Mouse (Mus musculus): ENCODE data around the gene Mfrp. TPM values are rescaled to one million over a fixed set of nuclear protein-coding genes. Genes with fewer than 3 reads are reported as not detected.

Gene Mfrp
- total and polyA plus RNA-seq, 2 experiments from 2014 or later = 0.05 to 2.8 TPM

GRCm38 (mm10) chr9:44084659-44085229, 16.8 kb upstream of the Mfrp start:
- DNase-seq (ENCODE audit: low spot score) (peak; percentile 71), ATAC-seq (ENCODE audit: low FRiP score) (peak; percentile 35; the same call in 1 of the 2 replicates)
- Histone ChIP-seq H3K4me3 (ENCODE audit: low read depth, low read length) (peak overlapping the region; percentile 57), H3K27ac (ENCODE audit: low read depth, low read length) (no peak overlapping the region), H3K36me3 (ENCODE audit: insufficient read depth, low read length) (no peaks in the 10 kb centered on the region), H3K9ac (replicated peaks; ENCODE audit: low read length, poor library complexity, severe bottlenecking) (peak overlapping the region; percentile 56), H3K9me3 (ENCODE audit: low read length) (no peaks in the 10 kb centered on the region), H3K4me2 (ENCODE audit: low read depth, low read length, poor library complexity, severe bottlenecking) (peak overlapping the region; percentile 100), H3K4me1 (ENCODE audit: insufficient read depth, low read length) (peaks cover 19% of the 10 kb centered on the region; the same call in 1 of the 2 replicates), H3K27me3 (ENCODE audit: insufficient read depth, low read length) (peaks cover 16% of the 10 kb centered on the region)
- TF ChIP-seq CTCF (IDR thresholded peaks at IDR 0.05) = no peak
- WGBS = 1% methylated on average over 47 of the region's 62 CpGs

GRCm38 (mm10) chr9:44085276-44085675, 16.3 kb upstream of the Mfrp start:
- no peaks in the 10 kb centered on the region for H3K9me3 ChIP-seq (ENCODE audit: low read length)
- peaks cover 16% of the 10 kb centered on the region for H3K27me3 ChIP-seq (ENCODE audit: insufficient read depth, low read length)
- peak overlapping the region; percentile 57 for H3K4me3 ChIP-seq (ENCODE audit: low read depth, low read length)
- 3% methylated on average over 10 of the region's 10 CpGs for WGBS
- H3K4me1 ChIP-seq (ENCODE audit: insufficient read depth, low read length) = peaks cover 19% of the 10 kb centered on the region; the same call in 1 of the 2 replicates
- no peak for TF ChIP-seq CTCF (IDR thresholded peaks at IDR 0.05)
- peak overlapping the region; percentile 100 for H3K4me2 ChIP-seq (ENCODE audit: low read depth, low read length, poor library complexity, severe bottlenecking)
- ATAC-seq (ENCODE audit: low FRiP score) = no peak; the same call in 1 of the 2 replicates
- H3K27ac ChIP-seq (ENCODE audit: low read depth, low read length) = no peak overlapping the region
- no peak for DNase-seq (ENCODE audit: low spot score)
- H3K36me3 ChIP-seq (ENCODE audit: insufficient read depth, low read length) = no peaks in the 10 kb centered on the region
- H3K9ac ChIP-seq (replicated peaks; ENCODE audit: low read length, poor library complexity, severe bottlenecking) = peak overlapping the region; percentile 56

- DNase-seq (ENCODE audit: low spot score) (no peak), ATAC-seq (ENCODE audit: low FRiP score) (no peak)
- H3K4me1 ChIP-seq (ENCODE audit: insufficient read depth, low read length) = peaks cover 19% of the 10 kb centered on the region; the same call in 1 of the 2 replicates
- H3K27me3 ChIP-seq (ENCODE audit: insufficient read depth, low read length) = peaks cover 16% of the 10 kb centered on the region
- no peaks in the 10 kb centered on the region for H3K9me3 ChIP-seq (ENCODE audit: low read length)
- peak overlapping the region; percentile 57; the same call in 1 of the 2 replicates for H3K4me3 ChIP-seq (ENCODE audit: low read depth, low read length)
- peak overlapping the region; percentile 100 for H3K4me2 ChIP-seq (ENCODE audit: low read depth, low read length, poor library complexity, severe bottlenecking)
- H3K9ac ChIP-seq (replicated peaks; ENCODE audit: low read length, poor library complexity, severe bottlenecking) = no peak overlapping the region
- 70% methylated on average over 15 of the region's 15 CpGs for WGBS
- H3K27ac ChIP-seq (ENCODE audit: low read depth, low read length) = no peak overlapping the region
- H3K36me3 ChIP-seq (ENCODE audit: insufficient read depth, low read length) = no peaks in the 10 kb centered on the region
- TF ChIP-seq CTCF (IDR thresholded peaks at IDR 0.05) = no peak
Observed at GRCm38 (mm10) chr9:44085741-44086665, 15.5 kb upstream of the Mfrp start.

GRCm38 (mm10) chr9:44086960-44087359, 14.6 kb upstream of the Mfrp start:
- 52% methylated on average over 10 of the region's 10 CpGs for WGBS

GRCm38 (mm10) chr9:44087761-44088455, 13.6 kb upstream of the Mfrp start:
- Histone ChIP-seq H3K27ac (ENCODE audit: low read depth, low read length) (no peak overlapping the region), H3K36me3 (ENCODE audit: insufficient read depth, low read length) (no peaks in the 10 kb centered on the region), H3K9me3 (ENCODE audit: low read length) (no peaks in the 10 kb centered on the region), H3K27me3 (ENCODE audit: insufficient read depth, low read length) (peaks cover 16% of the 10 kb centered on the region), H3K9ac (replicated peaks; ENCODE audit: low read length, poor library complexity, severe bottlenecking) (no peak overlapping the region), H3K4me3 (ENCODE audit: low read depth, low read length) (no peak overlapping the region), H3K4me2 (ENCODE audit: low read depth, low read length, poor library complexity, severe bottlenecking) (no peak overlapping the region), H3K4me1 (ENCODE audit: insufficient read depth, low read length) (peaks cover 19% of the 10 kb centered on the region; the same call in 1 of the 2 replicates)
- TF ChIP-seq CTCF (IDR thresholded peaks at IDR 0.05) = no peak
- WGBS = 20% methylated on average over 15 of the region's 15 CpGs
- DNase-seq (ENCODE audit: low spot score) (no peak), ATAC-seq (ENCODE audit: low FRiP score) (no peak)

More at GRCm38 (mm10) chr9:44086960-44087359, 14.6 kb upstream of the Mfrp start:
- no peak for TF ChIP-seq CTCF (IDR thresholded peaks at IDR 0.05)
- Histone ChIP-seq H3K27me3 (ENCODE audit: insufficient read depth, low read length) (peaks cover 16% of the 10 kb centered on the region), H3K9ac (replicated peaks; ENCODE audit: low read length, poor library complexity, severe bottlenecking) (no peak overlapping the region), H3K4me3 (ENCODE audit: low read depth, low read length) (no peak overlapping the region), H3K27ac (ENCODE audit: low read depth, low read length) (no peak overlapping the region), H3K4me2 (ENCODE audit: low read depth, low read length, poor library complexity, severe bottlenecking) (no peak overlapping the region), H3K9me3 (ENCODE audit: low read length) (no peaks in the 10 kb centered on the region), H3K4me1 (ENCODE audit: insufficient read depth, low read length) (peaks cover 19% of the 10 kb centered on the region; the same call in 1 of the 2 replicates), H3K36me3 (ENCODE audit: insufficient read depth, low read length) (no peaks in the 10 kb centered on the region)
- DNase-seq (ENCODE audit: low spot score) (no peak), ATAC-seq (ENCODE audit: low FRiP score) (no peak)

Measured in midbrain, postnatal 0 days (tissue).